Mouse (Mus musculus) midbrain, postnatal 0 days (tissue): ENCODE data around the gene Rmi2. TPM values are rescaled to one million over a fixed set of nuclear protein-coding genes. Genes with fewer than 3 reads are reported as not detected.

Source experiments
- ATAC-seq: fragments of 200-750 bp; cut with Nextera tagmentation; 2 replicates; pipeline ENCODE4 v1.8.0; 2017; ENCODE audit warnings: moderate number of reproducible peaks, mild to moderate bottlenecking, moderate TSS enrichment, moderate library complexity; ENCODE audit not compliant: low FRiP score
- DNase-seq: peaks from one replicate; pipeline ENCODE4 v3.0.0-alpha.2; 2015; ENCODE audit warnings: low spot score
- H3K27ac ChIP-seq: fragments of 300-500 bp; sonication (generic); 2 replicates; pipeline ENCODE4 v1.5.1; 2014; ENCODE audit warnings: low read depth, mild to moderate bottlenecking, low read length, mixed read lengths
- H3K27me3 ChIP-seq: fragments of 300-500 bp; sonication (generic); 2 replicates; pipeline ENCODE4 v1.6.1; 2014; ENCODE audit warnings: low read length, control low read depth, mixed read lengths; ENCODE audit not compliant: insufficient read depth
- H3K36me3 ChIP-seq: fragments of 300-500 bp; sonication (generic); 2 replicates; pipeline ENCODE4 v1.6.1; 2014; ENCODE audit warnings: low read length, control low read depth, mixed read lengths; ENCODE audit not compliant: insufficient read depth
- H3K4me1 ChIP-seq: fragments of 300-500 bp; sonication (generic); 2 replicates; pipeline ENCODE4 v1.6.1; 2014; ENCODE audit warnings: mild to moderate bottlenecking, control low read depth, antibody characterized with exemption, low read length, mixed read lengths; ENCODE audit not compliant: insufficient read depth
- H3K4me2 ChIP-seq: fragments of 300-500 bp; sonication (generic); 2 replicates; pipeline ENCODE4 v1.6.1; 2014; ENCODE audit warnings: low read depth, mild to moderate bottlenecking, low read length, mixed read lengths; ENCODE audit not compliant: poor library complexity, severe bottlenecking
- H3K4me3 ChIP-seq: fragments of 300-500 bp; sonication (generic); 2 replicates; pipeline ENCODE4 v1.5.1; 2014; ENCODE audit warnings: low read depth, mild to moderate bottlenecking, low read length, moderate library complexity
- H3K9ac ChIP-seq: fragments of 300-500 bp; sonication (generic); replicated peaks from 2 replicates; pipeline ENCODE4 v1.6.1; 2014; ENCODE audit warnings: mild to moderate bottlenecking, low read length, moderate library complexity, mixed read lengths; ENCODE audit not compliant: poor library complexity, severe bottlenecking
- H3K9me3 ChIP-seq: fragments of 300-500 bp; sonication (generic); 2 replicates; pipeline ENCODE4 v1.6.1; 2016; ENCODE audit warnings: low read length, control low read depth
- CTCF ChIP-seq: IDR thresholded peaks from 2 replicates; pipeline ENCODE4 v1.5.1; 2016; ENCODE audit warnings: antibody characterized with exemption, mild to moderate bottlenecking
- WGBS: fragments of 180-500 bp; shearing (Covaris S2); extraction: QIAGEN DNeasy Blood & Tissue Kit; methylation state at CpG from one replicate; pipeline ENCODE4 v1.1.7; 2014; 5-methylcytosine and 5-hydroxymethylcytosine counted together
- polyA plus RNA-seq: library from polyadenylated mRNA; unstranded; fragments of >200 nt; fragmentation: Nextera tagmentation; extraction: Ambion mirVana; gene quantifications from 2 replicates; pipeline ENCODE4 v1.2.1, GENCODE M21; 2015
- total RNA-seq: library from RNA; depleted of rRNA; stranded (reverse); fragments of >200 nt; gene quantifications from 2 replicates; pipeline ENCODE4 v1.2.3, GENCODE M21; 2014

The Rmi2 gene
- total and polyA plus RNA-seq, 2 experiments from 2014 or later = 0.22 to 1.1 TPM

DNA sequence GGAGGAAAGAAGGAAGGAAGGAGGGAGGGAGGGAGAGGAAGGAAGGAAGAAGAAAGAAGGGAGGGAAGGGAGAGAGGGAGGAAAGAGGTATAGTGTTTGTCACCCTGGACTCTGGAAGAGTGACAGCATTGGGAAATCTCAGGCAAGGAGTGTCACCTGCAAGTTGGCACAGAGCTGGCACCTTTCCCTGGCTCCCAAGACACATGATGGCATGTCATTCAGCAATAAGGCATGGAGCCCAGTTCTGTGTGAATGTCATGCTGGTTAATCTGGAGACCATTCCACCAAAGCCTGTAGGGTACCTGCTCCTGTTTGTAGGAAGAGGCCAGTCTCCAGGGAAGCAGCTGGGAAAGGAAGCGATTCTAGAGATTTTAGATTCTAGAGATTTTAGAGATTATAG is 24.5 kb upstream of the Rmi2 start:
- Histone ChIP-seq H3K4me2 (no peak overlapping the region), H3K9me3 (no peaks in the 10 kb centered on the region), H3K27ac (no peak overlapping the region), H3K27me3 (no peaks in the 10 kb centered on the region), H3K4me3 (no peak overlapping the region), H3K4me1 (no peaks in the 10 kb centered on the region), H3K9ac (no peak overlapping the region), H3K36me3 (no peaks in the 10 kb centered on the region)
- ATAC-seq (no peak), DNase-seq (no peak)
- no peak for TF ChIP-seq CTCF
- WGBS = 100% methylated on average over 1 of the region's 1 CpGs

GRCm38 (mm10) chr16:10812865-10813371 is 21.9 kb upstream of the Rmi2 start, which contains the start of gene Gm11172:
Gene Gm11172 (plus strand): TSS chr16:10812915.
- no peak within 1 kb of the TSS for H3K9ac ChIP-seq
- no peak within 1 kb of the TSS for H3K27ac ChIP-seq
- ATAC-seq = no peak
- no peaks in the 10 kb centered on the region for H3K36me3 ChIP-seq
- no peaks in the 10 kb centered on the region for H3K4me1 ChIP-seq
- 89% methylated on average over 2 of the region's 2 CpGs for WGBS
- TF ChIP-seq CTCF = no peak
- H3K4me2 ChIP-seq = no peak within 1 kb of the TSS
- H3K4me3 ChIP-seq = no peak within 1 kb of the TSS
- no peaks in the 10 kb centered on the region for H3K27me3 ChIP-seq
- no peak for DNase-seq
- no peaks in the 10 kb centered on the region for H3K9me3 ChIP-seq

- Histone ChIP-seq H3K4me3 (no peak overlapping the region), H3K36me3 (no peaks in the 10 kb centered on the region), H3K4me2 (no peak overlapping the region), H3K4me1 (no peaks in the 10 kb centered on the region), H3K9me3 (no peaks in the 10 kb centered on the region), H3K27ac (no peak overlapping the region), H3K27me3 (no peaks in the 10 kb centered on the region), H3K9ac (no peak overlapping the region)
- no peak for DNase-seq
- 75% methylated on average over 4 of the region's 4 CpGs for WGBS
- no peak for TF ChIP-seq CTCF
- ATAC-seq = no peak
These were observed 21.1 kb upstream of the Rmi2 start for GRCm38 (mm10) chr16:10813726-10814125.

GRCm38 (mm10) chr16:10814864-10815263 is 20.0 kb upstream of the Rmi2 start:
- Histone ChIP-seq H3K4me3 (no peak overlapping the region), H3K9me3 (no peaks in the 10 kb centered on the region), H3K9ac (no peak overlapping the region), H3K4me1 (no peaks in the 10 kb centered on the region), H3K27ac (no peak overlapping the region), H3K27me3 (no peaks in the 10 kb centered on the region), H3K36me3 (no peaks in the 10 kb centered on the region), H3K4me2 (no peak overlapping the region)
- 95% methylated on average over 4 of the region's 4 CpGs for WGBS
- DNase-seq (no peak), ATAC-seq (no peak)
- TF ChIP-seq CTCF = no peak

GRCm38 (mm10) chr16:10818579-10819135 is 16.2 kb upstream of the Rmi2 start:
- Histone ChIP-seq H3K4me2 (no peak overlapping the region), H3K4me3 (no peak overlapping the region), H3K36me3 (no peaks in the 10 kb centered on the region), H3K27ac (no peak overlapping the region), H3K4me1 (no peaks in the 10 kb centered on the region), H3K27me3 (no peaks in the 10 kb centered on the region), H3K9me3 (no peaks in the 10 kb centered on the region), H3K9ac (no peak overlapping the region)
- DNase-seq = no peak
- TF ChIP-seq CTCF = no peak
- WGBS = 77% methylated on average over 4 of the region's 4 CpGs
- no peak for ATAC-seq

GRCm38 (mm10) chr16:10819966-10820365 is 14.9 kb upstream of the Rmi2 start:
- no peak for ATAC-seq
- Histone ChIP-seq H3K27me3 (no peaks in the 10 kb centered on the region), H3K4me2 (no peak overlapping the region), H3K27ac (no peak overlapping the region), H3K4me1 (no peaks in the 10 kb centered on the region), H3K9me3 (no peaks in the 10 kb centered on the region), H3K36me3 (no peaks in the 10 kb centered on the region), H3K4me3 (no peak overlapping the region), H3K9ac (no peak overlapping the region)
- TF ChIP-seq CTCF = no peak
- WGBS = 80% methylated on average over 3 of the region's 3 CpGs
- no peak for DNase-seq
